Mouse (Mus musculus): ENCODE data around the gene Fam161b. TPM values are rescaled to one million over a fixed set of nuclear protein-coding genes. Genes with fewer than 3 reads are reported as not detected.
A peak's percentile ranks its signal among the peaks of the same experiment; 100 is the strongest.

The Fam161b gene
- total RNA-seq, 1 experiment: 2.9 TPM

DNA sequence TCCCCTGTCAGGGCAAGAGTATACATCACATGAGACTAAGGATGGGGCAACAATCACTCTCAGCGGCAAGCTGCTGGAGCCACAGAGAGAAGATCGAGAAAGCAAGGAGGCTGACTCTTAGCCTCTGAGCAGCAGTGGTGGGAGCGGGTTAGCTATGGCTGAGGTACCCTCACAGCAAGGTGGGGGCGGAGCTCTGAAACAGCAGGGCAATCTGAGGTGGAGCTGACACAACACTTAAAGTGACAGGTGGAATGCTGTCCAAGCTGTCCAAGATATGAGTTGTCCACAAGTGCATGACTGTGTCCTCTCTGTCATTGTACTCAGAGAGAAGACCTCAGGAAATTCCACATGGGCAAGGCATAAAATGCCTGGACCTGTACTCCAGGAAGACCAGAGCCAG is 20.7 kb upstream of the Fam161b start:
- TF ChIP-seq MAFK (IDR thresholded peaks at IDR 0.05; ENCODE audit: insufficient read depth, low read depth, low read length): no peak
- no peak for TF ChIP-seq ZNF384 (IDR thresholded peaks at IDR 0.05; ENCODE audit: low read depth, low read length)
- no peak for TF ChIP-seq CHD2 (IDR thresholded peaks at IDR 0.05; ENCODE audit: low read depth, low read length)
- no peak for TF ChIP-seq HCFC1 (IDR thresholded peaks at IDR 0.05; ENCODE audit: borderline replicate concordance, insufficient read depth, low read length)
- TF ChIP-seq ZC3H11A (IDR thresholded peaks at IDR 0.05; ENCODE audit: borderline replicate concordance, low read depth, low read length): no peak
- Histone ChIP-seq H3K4me3 (ENCODE audit: insufficient read depth in 1 of 2, low read depth in 1 of 2, low read length in 2 of 2, poor library complexity in 1 of 2, severe bottlenecking in 1 of 2) (no peak overlapping the region), H3K9me3 (ENCODE audit: control insufficient read depth, insufficient read depth, low read depth, low read length) (no peaks in the 10 kb centered on the region), H3K9ac (ENCODE audit: insufficient read depth, low read depth, low read length, poor library complexity, severe bottlenecking) (no peak overlapping the region), H3K36me3 (ENCODE audit: control insufficient read depth, insufficient read depth, low read length, poor library complexity, severe bottlenecking) (no peaks in the 10 kb centered on the region), H3K27ac (ENCODE audit: insufficient read depth, low read depth, low read length, poor library complexity, severe bottlenecking) (no peak overlapping the region), H3K4me1 (ENCODE audit: control insufficient read depth in 2 of 2, insufficient read depth in 2 of 2, low read length in 2 of 2, poor library complexity in 1 of 2) (no peaks in the 10 kb centered on the region)
- DNase-seq (ENCODE audit: low read depth, low spot score): no peak
- in situ Hi-C loops (cut with MboI; ENCODE audit: low sequenced_read_pairs in 2 of 2, unreplicated experiment in 2 of 2): no loop called here

GRCm38 (mm10) chr12:84373831-84374481 is 12.3 kb upstream of the Fam161b start:
- no peaks in the 10 kb centered on the region for H3K4me1 ChIP-seq (ENCODE audit: control insufficient read depth in 2 of 2, insufficient read depth in 2 of 2, low read length in 2 of 2, poor library complexity in 1 of 2)
- no peak overlapping the region for H3K27ac ChIP-seq (ENCODE audit: insufficient read depth, low read depth, low read length, poor library complexity, severe bottlenecking)
- DNase-seq (ENCODE audit: low read depth, low spot score): no peak
- H3K9ac ChIP-seq (ENCODE audit: insufficient read depth, low read depth, low read length, poor library complexity, severe bottlenecking): no peak overlapping the region
- TF ChIP-seq MAFK (IDR thresholded peaks at IDR 0.05; ENCODE audit: insufficient read depth, low read depth, low read length) (no peak), HCFC1 (IDR thresholded peaks at IDR 0.05; ENCODE audit: borderline replicate concordance, insufficient read depth, low read length) (no peak), ZNF384 (IDR thresholded peaks at IDR 0.05; ENCODE audit: low read depth, low read length) (no peak), ZC3H11A (IDR thresholded peaks at IDR 0.05; ENCODE audit: borderline replicate concordance, low read depth, low read length) (no peak), CHD2 (IDR thresholded peaks at IDR 0.05; ENCODE audit: low read depth, low read length) (no peak)
- H3K4me3 ChIP-seq (ENCODE audit: insufficient read depth in 1 of 2, low read depth in 1 of 2, low read length in 2 of 2, poor library complexity in 1 of 2, severe bottlenecking in 1 of 2): no peak overlapping the region
- peaks cover 27% of the 10 kb centered on the region for H3K36me3 ChIP-seq (ENCODE audit: control insufficient read depth, insufficient read depth, low read length, poor library complexity, severe bottlenecking)
- H3K9me3 ChIP-seq (ENCODE audit: control insufficient read depth, insufficient read depth, low read depth, low read length): no peaks in the 10 kb centered on the region
- in situ Hi-C loops (cut with MboI; ENCODE audit: low sequenced_read_pairs in 2 of 2, unreplicated experiment in 2 of 2): no loop called here

GRCm38 (mm10) chr12:84371647-84372046 is 10.0 kb upstream of the Fam161b start:
- no peak overlapping the region for H3K9ac ChIP-seq (ENCODE audit: insufficient read depth, low read depth, low read length, poor library complexity, severe bottlenecking)
- in situ Hi-C loops (cut with MboI; ENCODE audit: low sequenced_read_pairs in 2 of 2, unreplicated experiment in 2 of 2): no loop called here
- no peak overlapping the region for H3K4me3 ChIP-seq (ENCODE audit: insufficient read depth in 1 of 2, low read depth in 1 of 2, low read length in 2 of 2, poor library complexity in 1 of 2, severe bottlenecking in 1 of 2)
- peaks cover 0 to 4% of the 10 kb centered on the region in 2 experiments; a peak in 1 of 4 replicates for H3K4me1 ChIP-seq (ENCODE audit: control insufficient read depth in 2 of 2, insufficient read depth in 2 of 2, low read length in 2 of 2, poor library complexity in 1 of 2)
- H3K9me3 ChIP-seq (ENCODE audit: control insufficient read depth, insufficient read depth, low read depth, low read length): no peaks in the 10 kb centered on the region
- no peak for TF ChIP-seq ZNF384 (IDR thresholded peaks at IDR 0.05; ENCODE audit: low read depth, low read length)
- TF ChIP-seq MAFK (IDR thresholded peaks at IDR 0.05; ENCODE audit: insufficient read depth, low read depth, low read length): no peak
- peaks cover 34% of the 10 kb centered on the region for H3K36me3 ChIP-seq (ENCODE audit: control insufficient read depth, insufficient read depth, low read length, poor library complexity, severe bottlenecking)
- no peak overlapping the region for H3K27ac ChIP-seq (ENCODE audit: insufficient read depth, low read depth, low read length, poor library complexity, severe bottlenecking)
- DNase-seq (ENCODE audit: low read depth, low spot score): no peak

DNA sequence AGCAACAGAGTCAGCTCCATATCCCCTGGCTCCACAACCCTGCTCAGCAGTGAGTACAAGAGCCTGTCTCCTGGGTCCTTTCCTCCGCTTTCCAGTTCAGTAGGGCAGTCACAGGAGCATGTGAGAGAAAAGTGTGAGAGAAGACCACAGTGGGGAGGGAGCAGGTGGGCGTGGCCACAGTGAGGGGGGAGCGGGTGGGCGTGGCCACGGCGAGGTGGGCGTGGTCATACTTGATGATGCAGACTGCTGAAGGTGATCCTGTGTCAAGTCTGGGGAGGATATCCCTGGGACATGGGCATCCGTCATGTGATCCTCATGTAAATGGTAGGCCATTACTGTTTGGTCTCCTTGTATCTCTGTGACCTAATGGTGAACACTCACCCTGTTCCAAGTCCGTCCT is 5.3 kb upstream of the Fam161b start:
- no peaks in the 10 kb centered on the region for H3K9me3 ChIP-seq (ENCODE audit: control insufficient read depth, insufficient read depth, low read depth, low read length)
- H3K9ac ChIP-seq (ENCODE audit: insufficient read depth, low read depth, low read length, poor library complexity, severe bottlenecking): no peak overlapping the region
- DNase-seq (ENCODE audit: low read depth, low spot score): peak; percentile 41
- H3K36me3 ChIP-seq (ENCODE audit: control insufficient read depth, insufficient read depth, low read length, poor library complexity, severe bottlenecking): peaks cover 21% of the 10 kb centered on the region
- H3K4me3 ChIP-seq (ENCODE audit: insufficient read depth in 1 of 2, low read depth in 1 of 2, low read length in 2 of 2, poor library complexity in 1 of 2, severe bottlenecking in 1 of 2): no peak overlapping the region
- TF ChIP-seq MAFK (IDR thresholded peaks at IDR 0.05; ENCODE audit: insufficient read depth, low read depth, low read length): no peak
- no peak for TF ChIP-seq CHD2 (IDR thresholded peaks at IDR 0.05; ENCODE audit: low read depth, low read length)
- no peak for TF ChIP-seq ZNF384 (IDR thresholded peaks at IDR 0.05; ENCODE audit: low read depth, low read length)
- TF ChIP-seq HCFC1 (IDR thresholded peaks at IDR 0.05; ENCODE audit: borderline replicate concordance, insufficient read depth, low read length): no peak
- no peak for TF ChIP-seq ZC3H11A (IDR thresholded peaks at IDR 0.05; ENCODE audit: borderline replicate concordance, low read depth, low read length)
- no peak overlapping the region for H3K27ac ChIP-seq (ENCODE audit: insufficient read depth, low read depth, low read length, poor library complexity, severe bottlenecking)
- in situ Hi-C loops (cut with MboI; ENCODE audit: low sequenced_read_pairs in 2 of 2, unreplicated experiment in 2 of 2): no loop called here
- H3K4me1 ChIP-seq (ENCODE audit: control insufficient read depth in 2 of 2, insufficient read depth in 2 of 2, low read length in 2 of 2, poor library complexity in 1 of 2): peaks cover 0 to 18% of the 10 kb centered on the region in 2 experiments; a peak in 2 of 4 replicates

Data from ES-E14 (cell line).